Mouse (Mus musculus) activated CD4-positive, CD25-positive, alpha-beta regulatory T cell, adult 4 months (primary cell): Measurements from ENCODE around the gene Hal. TPM values are rescaled to one million over a fixed set of nuclear protein-coding genes. Genes with fewer than 3 reads are reported as not detected.

Source experiments
- ATAC-seq: one replicate; pipeline ENCODE4 v1.8.0; 2017
- polyA plus RNA-seq, 2 experiments: library from polyadenylated mRNA; unstranded; fragments of 100-300 nt; shearing (Covaris generic); gene quantifications; one replicate each; pipeline ENCODE4 v1.2.1; 2017

Hal gene
- polyA plus RNA-seq, 2 experiments from 2014 or later: 1.5 TPM; not detected in 1

GRCm38 (mm10) chr10:93567841-93568566 lies 79.4 kb downstream of the Hal start:
- ATAC-seq: no peak

GRCm38 (mm10) chr10:93568671-93569070 lies 80.1 kb downstream of the Hal start:
- no peak for ATAC-seq

Other genes with a start within 250 kb of the Hal start
- 10 to 100 TPM; 30.4 to 37.0 TPM for gene Elk3, start 177.6 kb upstream of the Hal start, polyA plus RNA-seq
- gene Lta4h, start 35.4 kb upstream of the Hal start, polyA plus RNA-seq: 100 to 1,000 TPM; 159 to 218 TPM
- 1 to 10 TPM in 1 of 2 experiments, under 1 TPM in 1; 0.63 to 1.7 TPM for gene Amdhd1, start 51.3 kb downstream of the Hal start, polyA plus RNA-seq
- 1 to 10 TPM; 1.5 to 4.2 TPM for gene Ccdc38, start 51.9 kb downstream of the Hal start, polyA plus RNA-seq
- 10 to 100 TPM; 60.9 to 86.3 TPM for gene Snrpf, start 100.9 kb downstream of the Hal start, polyA plus RNA-seq
- 1 to 10 TPM in 1 of 2 experiments, under 1 TPM in 1; 0.24 to 1.4 TPM for gene Ntn4, start 151.9 kb downstream of the Hal start, polyA plus RNA-seq